Mouse (Mus musculus) spleen, adult 2 months (tissue): ENCODE data around the gene Heatr3.

Source experiments
- CTCF ChIP-seq: fragments of 200-500 bp; IDR thresholded peaks from 2 replicates; pipeline ENCODE4 v1.5.1; 2011; ENCODE audit warnings: mild to moderate bottlenecking, inconsistent platforms; ENCODE audit not compliant: insufficient read depth, insufficient read length, insufficient replicate concordance; ENCODE audit errors: extremely low read depth
- POLR2A ChIP-seq: fragments of 200-500 bp; IDR thresholded peaks from 2 replicates; pipeline ENCODE4 v1.6.1; 2011; ENCODE audit warnings: low read depth, low read length, inconsistent platforms

DNA sequence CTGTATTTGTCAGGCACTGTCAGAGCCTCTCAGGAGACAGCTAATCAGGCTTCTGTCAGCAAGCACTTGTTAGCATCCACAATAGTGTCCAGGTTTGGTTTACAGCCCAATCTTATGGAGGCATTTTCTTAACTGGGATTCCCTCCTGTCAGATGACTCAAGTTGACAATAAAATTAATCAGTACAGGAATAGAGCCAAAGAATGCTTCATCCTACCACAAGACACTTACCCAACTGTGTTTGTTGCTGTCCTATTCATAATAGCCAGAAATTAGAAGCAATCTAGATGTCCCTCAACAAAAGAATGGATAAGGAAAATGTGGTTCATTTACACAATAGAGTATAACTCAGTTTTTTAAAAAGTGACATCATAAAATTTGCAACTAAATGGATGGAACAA, 49.6 kb upstream of the Heatr3 start:
- TF ChIP-seq CTCF (no peak), POLR2A (no peak)
